Mouse (Mus musculus): ENCODE results near the gene Irf7.

The Irf7 gene

DNA sequence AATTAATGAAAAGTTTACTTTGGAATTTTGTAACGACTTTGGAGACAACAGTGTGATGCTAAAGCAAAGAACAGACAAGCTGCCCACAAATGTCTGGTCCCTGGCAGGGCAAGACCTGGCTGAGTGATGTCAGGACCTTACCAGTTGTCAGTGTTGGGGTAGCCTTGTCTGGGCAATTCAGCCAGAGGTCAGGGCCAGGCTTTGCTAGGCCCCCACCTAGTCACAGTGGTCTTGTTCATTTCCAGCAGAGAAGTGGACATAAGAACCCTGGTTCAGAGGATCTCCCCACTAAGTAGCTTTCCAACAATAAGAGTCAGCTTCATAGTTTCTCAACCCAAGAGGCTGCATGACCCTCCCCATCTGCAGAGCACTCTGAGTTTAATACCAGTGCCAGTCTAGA is 45.9 kb downstream of the Irf7 start:
- no peak for DNase-seq (ENCODE audit: low spot score in 2 of 2)

DNA sequence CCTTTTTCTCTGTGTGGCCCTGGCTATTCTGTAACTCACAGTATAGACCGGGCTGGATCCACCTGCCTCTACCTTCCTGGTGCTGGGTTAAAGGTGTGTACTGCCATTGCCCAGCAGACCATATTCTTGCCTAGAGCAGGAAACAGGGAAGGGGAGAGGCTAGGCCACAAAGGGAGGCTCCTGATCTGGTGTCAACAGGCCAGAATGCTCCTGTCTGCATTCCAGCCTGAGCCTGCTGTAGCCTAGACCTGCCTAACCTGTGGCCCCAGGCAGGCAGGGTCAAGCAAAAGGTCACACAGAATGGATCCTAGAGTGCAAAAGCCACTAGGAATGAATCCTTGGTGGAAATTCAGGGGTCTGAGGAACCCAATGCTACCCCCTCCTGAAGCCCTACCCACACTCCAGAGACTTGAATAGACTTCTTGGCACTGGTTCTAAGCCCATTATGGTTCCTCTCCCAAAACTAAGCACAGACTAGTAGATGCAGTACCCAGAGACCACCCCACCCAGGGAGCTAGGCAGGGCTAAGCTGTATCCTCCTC is 46.7 kb downstream of the Irf7 start:
- no peak for DNase-seq (ENCODE audit: low spot score in 2 of 2)

DNA sequence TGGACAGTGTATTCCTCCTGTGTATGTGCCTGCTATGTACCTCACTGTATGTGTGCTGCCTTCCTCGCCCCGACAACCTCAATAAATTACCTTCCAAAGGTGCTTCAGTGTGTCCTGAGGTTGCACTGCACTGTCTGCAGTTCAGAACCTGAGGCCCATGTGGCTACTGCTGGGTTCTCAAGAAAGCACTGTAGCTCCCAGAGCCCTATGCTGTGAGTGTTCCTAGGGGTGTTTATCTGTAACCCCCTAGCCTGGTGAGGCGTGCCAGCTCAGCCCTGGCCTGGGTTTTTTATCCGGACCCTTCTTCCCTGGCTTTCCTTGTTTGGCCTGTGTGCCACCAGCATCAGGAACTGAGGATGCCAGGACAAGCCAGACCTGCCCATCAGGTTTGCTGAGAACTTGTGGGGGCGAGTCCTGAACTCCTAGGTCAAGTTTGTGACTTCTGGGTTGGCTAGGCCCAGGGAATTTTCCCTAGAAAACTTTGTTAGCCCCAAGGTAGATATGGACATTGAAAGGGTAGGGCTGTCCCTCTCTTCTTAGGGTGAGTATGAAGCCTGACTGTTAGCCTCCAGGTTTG is 47.6 kb downstream of the Irf7 start:
- no peak for DNase-seq (ENCODE audit: low spot score in 2 of 2)

DNA sequence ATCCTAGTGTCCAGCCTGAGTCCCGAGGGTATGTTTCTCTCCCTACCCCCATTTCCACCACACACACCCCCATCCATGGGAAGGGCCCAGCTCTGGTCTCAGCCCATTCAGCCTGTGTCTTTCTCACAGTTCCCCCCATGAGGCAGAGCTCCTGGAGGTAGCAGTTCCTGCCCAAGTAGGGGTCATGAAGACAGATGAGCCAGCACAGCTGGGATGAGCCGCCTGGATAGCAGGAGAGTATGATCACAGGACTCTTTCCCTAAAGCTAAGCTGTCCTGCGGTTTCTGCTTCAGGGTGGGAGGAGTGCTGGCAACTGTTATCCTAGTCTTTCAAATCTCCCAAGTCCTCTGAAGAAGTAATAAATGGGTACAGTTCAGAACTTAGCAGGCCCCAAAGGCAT is 48.1 kb downstream of the Irf7 start:
- DNase-seq (ENCODE audit: low spot score in 2 of 2), result no peak

DNA sequence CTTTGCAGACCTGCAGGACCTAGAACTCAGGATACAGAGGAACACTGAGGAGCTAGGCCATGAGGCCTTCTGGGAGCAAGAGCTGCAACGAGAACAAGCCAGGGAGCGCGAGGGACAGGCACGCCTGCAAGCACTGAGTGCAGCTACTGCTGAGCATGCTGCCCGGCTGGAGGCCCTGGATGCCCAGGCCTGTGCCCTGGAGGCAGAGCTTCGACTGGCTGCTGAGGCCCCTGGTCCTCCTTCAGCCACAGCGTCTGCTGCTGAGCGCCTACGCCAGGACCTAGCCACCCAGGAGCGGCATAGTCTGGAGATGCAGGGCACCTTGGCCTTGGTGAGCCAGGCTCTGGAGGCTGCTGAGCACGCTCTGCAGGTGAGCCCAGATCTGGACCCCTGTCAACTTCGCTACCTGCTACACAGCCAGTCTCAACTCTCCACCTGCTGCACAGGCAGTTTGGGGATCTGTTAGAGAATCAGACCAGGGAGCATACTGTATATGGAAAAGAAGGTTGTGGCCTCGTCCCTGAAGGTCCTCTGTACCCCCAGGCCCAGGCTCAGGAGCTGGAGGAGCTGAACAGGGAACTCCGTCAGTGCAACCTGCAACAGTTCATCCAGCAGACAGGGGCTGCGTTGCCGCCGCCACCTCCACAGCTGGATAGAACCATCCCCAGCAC is 48.8 kb downstream of the Irf7 start:
- DNase-seq (ENCODE audit: low spot score in 2 of 2), result peak in 1 of 2 experiments; percentile 19

DNA sequence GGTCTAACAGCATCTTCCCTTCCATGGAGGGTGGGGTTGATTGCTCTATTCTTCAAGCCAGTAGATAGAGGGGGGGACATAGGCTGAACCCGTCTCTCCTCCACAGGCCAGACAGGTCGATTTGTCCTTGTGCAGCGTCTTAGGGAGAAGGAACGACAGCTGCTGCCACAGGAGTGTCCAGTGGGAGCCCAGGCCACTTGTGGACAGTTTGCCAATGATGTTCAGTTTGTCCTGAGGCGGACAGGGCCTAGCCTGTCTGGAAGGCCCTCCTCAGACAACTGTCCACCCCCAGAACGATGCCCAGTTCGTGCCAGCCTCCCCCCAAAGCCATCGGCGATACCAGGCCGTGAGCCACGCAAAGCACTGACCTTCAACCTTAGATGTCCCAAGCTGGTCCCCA is 49.4 kb downstream of the Irf7 start:
- peak in 1 of 2 experiments; percentile 19 for DNase-seq (ENCODE audit: low spot score in 2 of 2)

DNA sequence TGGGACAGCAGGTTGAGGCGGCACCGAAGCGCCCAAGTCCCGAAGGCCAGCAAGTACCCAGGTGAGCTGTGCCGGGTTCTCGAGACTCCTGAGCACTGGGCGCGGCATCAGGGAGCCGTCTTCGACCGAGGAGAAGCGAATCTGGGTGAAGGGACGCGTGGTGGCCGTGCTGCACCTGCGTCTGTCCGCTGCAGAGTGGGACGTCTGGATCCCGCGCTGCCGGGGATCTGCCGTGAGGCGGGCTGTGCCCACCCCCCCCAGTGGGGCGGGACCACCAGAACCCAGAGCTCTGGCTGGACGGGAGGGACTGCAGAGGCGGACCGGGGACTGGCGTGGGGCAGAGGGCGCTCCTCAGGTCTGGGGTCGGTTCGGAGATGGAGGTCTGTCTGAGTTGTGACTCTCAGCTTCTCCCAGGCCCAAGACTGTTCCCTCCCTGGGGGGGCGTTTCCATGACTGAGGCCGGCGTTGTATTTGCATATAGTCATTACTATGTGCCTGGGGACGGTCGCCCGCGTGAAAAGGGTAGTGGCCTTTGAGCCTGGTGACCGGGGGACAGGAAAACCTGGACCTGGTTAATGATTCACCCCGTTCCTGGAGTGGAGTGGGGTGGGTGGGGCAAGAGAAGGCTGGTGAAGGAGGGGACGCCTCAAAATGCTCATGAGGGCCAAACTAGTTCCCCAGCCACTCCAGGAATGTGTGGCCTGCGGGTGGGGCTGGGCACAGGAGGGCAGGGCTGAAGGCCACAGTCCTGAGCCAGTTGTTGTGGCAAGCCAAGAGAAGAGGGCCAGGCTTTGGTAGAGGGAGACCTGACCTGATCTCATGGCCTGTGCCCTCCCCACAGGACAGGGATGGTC is 50.2 kb downstream of the Irf7 start:
- DNase-seq (ENCODE audit: low spot score in 2 of 2), result peak; percentile 69 to 71

DNA sequence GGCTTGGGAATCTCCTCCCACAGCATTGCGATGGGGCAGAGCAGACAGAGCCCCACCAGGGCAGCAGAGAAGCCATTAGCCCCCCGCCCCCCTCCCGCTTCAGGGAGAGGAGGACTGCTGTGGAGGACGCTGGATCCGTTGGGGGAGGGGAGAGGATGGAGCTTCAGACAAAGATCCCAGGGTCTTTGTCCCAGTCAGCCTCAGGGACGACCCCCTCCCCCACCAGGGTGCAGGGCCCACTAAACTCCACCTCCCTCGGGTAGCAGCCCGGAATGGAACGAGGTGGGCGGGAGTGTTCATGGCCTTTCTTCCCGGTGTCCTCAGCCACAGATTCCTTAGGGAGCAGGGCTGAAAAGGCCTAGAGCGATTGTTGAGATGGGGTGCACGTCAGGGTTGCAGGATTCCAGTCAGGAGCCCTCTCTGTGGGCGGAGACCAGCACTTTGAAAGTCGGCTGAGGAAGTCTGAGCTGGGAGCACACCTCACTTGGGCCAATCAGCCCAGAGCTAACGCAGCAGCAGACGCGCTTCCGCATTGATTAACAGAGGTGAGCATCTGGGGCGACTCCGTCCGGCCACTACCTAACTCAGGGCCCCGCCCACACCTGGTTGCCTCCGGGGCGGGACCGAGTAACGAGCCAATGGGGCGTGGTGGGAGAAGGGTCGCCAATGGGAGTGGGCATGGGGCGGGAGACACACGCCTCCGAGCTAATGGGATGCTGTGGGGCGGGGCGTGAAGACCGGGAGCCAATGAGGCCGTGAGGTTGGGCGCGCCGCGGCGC is 51.0 kb downstream of the Irf7 start, which contains the start of gene Rassf7:
Rassf7 (plus strand) TSS at position 760 of the 779 bp plus-strand sequence.
- DNase-seq (ENCODE audit: low spot score in 2 of 2), result peak; percentile 93 to 97

DNA sequence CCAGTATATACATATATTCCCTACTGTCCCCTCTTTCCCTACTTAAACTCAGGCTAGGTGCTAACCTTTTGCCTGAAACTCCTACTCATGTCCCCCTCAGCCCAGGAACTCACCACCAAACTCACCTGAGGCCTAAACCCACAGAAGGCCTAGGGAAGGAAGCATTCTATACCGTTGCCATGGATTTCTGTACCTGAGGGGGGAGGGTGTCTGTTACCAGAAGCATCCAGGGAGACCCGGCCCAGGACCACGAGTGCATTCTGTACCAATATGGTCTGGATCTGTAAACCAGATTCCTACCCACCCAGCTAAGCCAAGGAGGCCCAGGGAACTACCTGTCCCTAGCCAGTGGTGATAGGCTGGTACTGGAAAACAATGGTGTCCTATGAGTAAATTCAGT is 52.0 kb downstream of the Irf7 start:
- DNase-seq (ENCODE audit: low spot score in 2 of 2), result no peak

DNA sequence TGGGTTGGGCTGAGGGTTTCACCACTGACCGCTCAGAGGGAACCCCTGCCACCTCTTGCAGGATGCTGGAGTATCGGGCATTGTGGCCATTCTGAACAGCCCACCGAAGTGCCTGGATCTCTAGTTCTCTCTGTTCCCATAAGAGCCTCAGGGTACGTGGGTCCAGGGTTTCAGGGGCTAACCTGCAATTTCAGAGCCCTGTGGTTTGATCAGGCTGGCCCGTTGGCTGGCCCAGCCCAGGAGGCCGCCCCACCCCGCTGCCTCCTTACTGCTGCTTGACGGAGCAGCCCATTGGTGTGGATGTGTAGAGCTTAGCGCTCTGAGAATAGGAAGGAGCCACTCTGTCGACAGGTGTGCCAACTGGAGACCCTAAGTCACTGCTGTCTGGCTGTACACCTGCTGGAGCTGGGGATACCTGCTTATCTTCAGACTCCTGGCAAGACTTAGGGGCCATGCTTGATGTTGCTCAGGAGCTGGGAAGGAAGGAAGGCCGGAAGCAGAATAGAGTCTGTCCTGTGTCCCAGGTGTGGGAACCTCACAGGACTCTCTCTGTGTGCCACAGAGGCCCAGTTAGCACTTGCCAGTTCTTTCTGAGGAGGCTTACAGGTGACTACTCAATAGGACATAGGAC is 52.6 kb downstream of the Irf7 start, which contains the start of gene Lmntd2:
Lmntd2 (minus strand) TSS at position 476 of the 631 bp plus-strand sequence.
- peak; percentile 18 to 22 for DNase-seq (ENCODE audit: low spot score in 2 of 2)

DNA sequence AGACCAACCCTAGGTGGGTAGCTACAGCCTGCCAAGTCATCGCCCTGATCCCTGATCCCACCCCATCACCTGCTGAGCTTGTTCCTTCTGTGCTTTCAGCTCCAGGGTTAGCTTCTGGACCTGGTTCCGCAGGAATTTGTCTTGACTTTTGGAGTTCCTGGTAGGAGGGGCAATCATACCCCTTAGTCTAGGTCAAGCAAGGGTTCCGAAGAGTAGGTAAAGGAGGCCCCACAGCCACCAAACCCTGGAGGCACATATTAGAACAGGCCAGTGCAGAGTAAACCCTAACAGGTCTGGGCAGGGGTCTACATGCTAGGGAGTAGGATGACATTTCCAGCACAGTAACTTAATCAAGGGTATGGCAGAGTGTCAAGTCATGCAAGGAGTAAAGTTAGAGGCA is 53.1 kb downstream of the Irf7 start:
- DNase-seq (ENCODE audit: low spot score in 2 of 2), result peak in 1 of 2 experiments; percentile 20
